Mouse (Mus musculus): ENCODE measurements around the gene Rhox4e. TPM values are rescaled to one million over a fixed set of nuclear protein-coding genes. Genes with fewer than 3 reads are reported as not detected.
"Not testable (repeated sequence)": the region's sequence is repeated elsewhere in the genome, so short reads cannot be mapped to it uniquely, and the experiment has no call there.

Rhox4e gene
- 0.42 TPM in 1 of 2 replicates, not detected in the other for polyA plus RNA-seq (2015; fragmentation: Nextera tagmentation; extraction: Ambion mirVana)

GRCm38 (mm10) chrX:37557112-37557511 lies at the start of gene Rhox4e:
Gene Rhox4e (plus strand): TSS chrX:37557412.
- not testable (repeated sequence) for H3K9ac ChIP-seq; H3K9me3 ChIP-seq; H3K4me2 ChIP-seq (replicated peaks); H3K36me3 ChIP-seq; H3K4me3 ChIP-seq; ATAC-seq (ENCODE audit: low FRiP score, low read depth); H3K27ac ChIP-seq; H3K27me3 ChIP-seq; H3K4me1 ChIP-seq
- WGBS, result 98% methylated on average over 8 of the region's 18 CpGs

GRCm38 (mm10) chrX:37514059-37514458 lies 43.2 kb upstream of the Rhox4e start, which contains the start of gene Rhox4d:
Gene Rhox4d (plus strand): TSS chrX:37514359.
- not testable (repeated sequence) for H3K9me3 ChIP-seq; ATAC-seq (ENCODE audit: low FRiP score, low read depth); H3K4me2 ChIP-seq (replicated peaks); H3K27me3 ChIP-seq; H3K36me3 ChIP-seq; H3K27ac ChIP-seq; H3K4me1 ChIP-seq; H3K4me3 ChIP-seq; H3K9ac ChIP-seq
- 95% methylated on average over 15 of the region's 18 CpGs for WGBS

- not testable (repeated sequence) for H3K9me3 ChIP-seq; H3K9ac ChIP-seq; H3K27ac ChIP-seq; H3K4me2 ChIP-seq (replicated peaks); H3K4me3 ChIP-seq; H3K27me3 ChIP-seq; H3K4me1 ChIP-seq; H3K36me3 ChIP-seq; ATAC-seq (ENCODE audit: low FRiP score, low read depth)
- 92% methylated on average over 2 of the region's 8 CpGs for WGBS
Observed at GRCm38 (mm10) chrX:37530152-37530551, 27.1 kb upstream of the Rhox4e start, which contains the start of gene Rhox2e. Gene Rhox2e (plus strand): TSS chrX:37530452.

- H3K36me3 ChIP-seq; H3K9ac ChIP-seq; H3K4me1 ChIP-seq; H3K27ac ChIP-seq; H3K4me2 ChIP-seq (replicated peaks); H3K27me3 ChIP-seq; ATAC-seq (ENCODE audit: low FRiP score, low read depth); H3K4me3 ChIP-seq; H3K9me3 ChIP-seq: not testable (repeated sequence)
- no CpG with 5 or more reads among the region's 4 CpGs for WGBS
Observed at GRCm38 (mm10) chrX:37541719-37542118, 15.5 kb upstream of the Rhox4e start, which contains the start of gene Rhox3e. Gene Rhox3e (plus strand): TSS chrX:37542019.

GRCm38 (mm10) chrX:37571105-37571504 lies 13.9 kb downstream of the Rhox4e start, which contains the start of gene Rhox2f:
Gene Rhox2f (plus strand): TSS chrX:37571405.
- H3K4me3 ChIP-seq; H3K36me3 ChIP-seq; ATAC-seq (ENCODE audit: low FRiP score, low read depth); H3K27me3 ChIP-seq; H3K9ac ChIP-seq; H3K9me3 ChIP-seq; H3K4me1 ChIP-seq; H3K27ac ChIP-seq; H3K4me2 ChIP-seq (replicated peaks): not testable (repeated sequence)
- WGBS, result 93% methylated on average over 8 of the region's 8 CpGs

GRCm38 (mm10) chrX:37572638-37573037 lies 15.4 kb downstream of the Rhox4e start:
- not testable (repeated sequence) for H3K27ac ChIP-seq; H3K36me3 ChIP-seq; H3K4me3 ChIP-seq; H3K27me3 ChIP-seq; H3K9me3 ChIP-seq; H3K4me1 ChIP-seq; ATAC-seq (ENCODE audit: low FRiP score, low read depth); H3K9ac ChIP-seq; H3K4me2 ChIP-seq (replicated peaks)
- WGBS, result 32% methylated on average over 2 of the region's 2 CpGs

- H3K27ac ChIP-seq; ATAC-seq (ENCODE audit: low FRiP score, low read depth); H3K4me1 ChIP-seq; H3K4me3 ChIP-seq; H3K4me2 ChIP-seq (replicated peaks); H3K9ac ChIP-seq; H3K36me3 ChIP-seq; H3K9me3 ChIP-seq; H3K27me3 ChIP-seq: not testable (repeated sequence)
Observed at GRCm38 (mm10) chrX:37580692-37581091, 23.5 kb downstream of the Rhox4e start, which contains the start of gene Rhox3f. Gene Rhox3f (plus strand): TSS chrX:37580992.

GRCm38 (mm10) chrX:37607604-37608003 lies 50.4 kb downstream of the Rhox4e start, which contains the start of gene Rhox4f:
Gene Rhox4f (minus strand): TSS chrX:37607704.
- H3K4me2 ChIP-seq (replicated peaks); H3K4me3 ChIP-seq; H3K36me3 ChIP-seq; H3K27me3 ChIP-seq; H3K9ac ChIP-seq; H3K4me1 ChIP-seq; ATAC-seq (ENCODE audit: low FRiP score, low read depth); H3K9me3 ChIP-seq; H3K27ac ChIP-seq: not testable (repeated sequence)
- WGBS, result 93% methylated on average over 19 of the region's 19 CpGs

Other genes with a start within 250 kb of the Rhox4e start
- gene Rhox3a2, start 177.4 kb upstream of the Rhox4e start, polyA plus RNA-seq (2015; fragmentation: Nextera tagmentation; extraction: Ambion mirVana), result not detected in 2 replicates
- gene Rhox4a2, start 166.6 kb upstream of the Rhox4e start, polyA plus RNA-seq (2015; fragmentation: Nextera tagmentation; extraction: Ambion mirVana), result 0.67 and 1.2 TPM in 2 replicates
- not detected in 2 replicates for gene Rhox2b, start 145.3 kb upstream of the Rhox4e start, polyA plus RNA-seq (2015; fragmentation: Nextera tagmentation; extraction: Ambion mirVana)
- gene Rhox4b, start 124.9 kb upstream of the Rhox4e start, polyA plus RNA-seq (2015; fragmentation: Nextera tagmentation; extraction: Ambion mirVana), result 0.42 TPM in 1 of 2 replicates, not detected in the other
- gene Rhox2c, start 103.7 kb upstream of the Rhox4e start, polyA plus RNA-seq (2015; fragmentation: Nextera tagmentation; extraction: Ambion mirVana), result 0.19 TPM in 1 of 2 replicates, not detected in the other
- not detected in 2 replicates for gene Rhox3c, start 98.8 kb upstream of the Rhox4e start, polyA plus RNA-seq (2015; fragmentation: Nextera tagmentation; extraction: Ambion mirVana)
- gene Rhox4c, start 77.1 kb upstream of the Rhox4e start, polyA plus RNA-seq (2015; fragmentation: Nextera tagmentation; extraction: Ambion mirVana), result not detected in 2 replicates
- not detected in 2 replicates for gene Rhox2d, start 64.0 kb upstream of the Rhox4e start, polyA plus RNA-seq (2015; fragmentation: Nextera tagmentation; extraction: Ambion mirVana)
- not detected in 2 replicates for gene Rhox4d, start 43.1 kb upstream of the Rhox4e start, polyA plus RNA-seq (2015; fragmentation: Nextera tagmentation; extraction: Ambion mirVana)
- gene Rhox2e, start 27.0 kb upstream of the Rhox4e start, polyA plus RNA-seq (2015; fragmentation: Nextera tagmentation; extraction: Ambion mirVana), result not detected in 2 replicates
- gene Rhox3e, start 15.4 kb upstream of the Rhox4e start, polyA plus RNA-seq (2015; fragmentation: Nextera tagmentation; extraction: Ambion mirVana), result not detected in 2 replicates
- not detected in 2 replicates for gene Rhox2f, start 14.0 kb downstream of the Rhox4e start, polyA plus RNA-seq (2015; fragmentation: Nextera tagmentation; extraction: Ambion mirVana)
- gene Rhox3f, start 23.6 kb downstream of the Rhox4e start, polyA plus RNA-seq (2015; fragmentation: Nextera tagmentation; extraction: Ambion mirVana), result not detected in 2 replicates
- not detected in 2 replicates for gene Rhox4f, start 50.3 kb downstream of the Rhox4e start, polyA plus RNA-seq (2015; fragmentation: Nextera tagmentation; extraction: Ambion mirVana)
- not detected in 2 replicates for gene Rhox3g, start 71.2 kb downstream of the Rhox4e start, polyA plus RNA-seq (2015; fragmentation: Nextera tagmentation; extraction: Ambion mirVana)
- gene Rhox2g, start 86.1 kb downstream of the Rhox4e start, polyA plus RNA-seq (2015; fragmentation: Nextera tagmentation; extraction: Ambion mirVana), result not detected in 2 replicates
- not detected in 2 replicates for gene Rhox4g, start 93.9 kb downstream of the Rhox4e start, polyA plus RNA-seq (2015; fragmentation: Nextera tagmentation; extraction: Ambion mirVana)
- gene Rhox3h, start 111.4 kb downstream of the Rhox4e start, polyA plus RNA-seq (2015; fragmentation: Nextera tagmentation; extraction: Ambion mirVana), result not detected in 2 replicates
- gene Rhox2h, start 115.9 kb downstream of the Rhox4e start, polyA plus RNA-seq (2015; fragmentation: Nextera tagmentation; extraction: Ambion mirVana), result not detected in 2 replicates
- 0.89 and 0.94 TPM in 2 replicates for gene Rhox5, start 247.4 kb downstream of the Rhox4e start, polyA plus RNA-seq (2015; fragmentation: Nextera tagmentation; extraction: Ambion mirVana)